Mouse (Mus musculus): ENCODE results near the gene Olfr651. TPM values are rescaled to one million over a fixed set of nuclear protein-coding genes. Genes with fewer than 3 reads are reported as not detected.
"Not testable (repeated sequence)": the region's sequence is repeated elsewhere in the genome, so short reads cannot be mapped to it uniquely, and the experiment has no call there.

The Olfr651 gene
- polyA plus RNA-seq (2016; fragmentation: Nextera tagmentation; extraction: Ambion mirVana) = not detected in 2 replicates

DNA sequence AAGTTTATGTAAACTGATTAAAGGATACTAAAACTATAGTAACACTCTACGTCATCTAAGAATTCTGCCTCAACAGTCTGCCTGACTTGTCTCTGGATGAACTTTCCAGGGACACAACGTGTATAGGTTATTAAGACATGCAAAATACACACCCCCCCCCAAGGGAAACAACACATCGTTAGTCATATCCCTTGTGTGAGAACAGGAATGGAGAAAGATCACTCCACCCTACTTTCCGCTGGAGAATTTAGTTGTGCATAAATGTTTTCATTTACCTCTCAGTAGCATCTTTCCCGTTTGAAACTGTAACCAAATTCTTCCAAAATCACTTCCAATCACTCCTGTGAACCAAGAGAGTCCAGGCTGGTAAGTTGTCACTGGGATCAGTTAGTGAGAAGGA, at the start of gene Olfr651:
TSS of gene Olfr651 (plus strand) at position 301 of the 400 bp plus-strand sequence.
- H3K36me3 ChIP-seq = no peaks in the 10 kb centered on the region
- H3K4me1 ChIP-seq = no peaks in the 10 kb centered on the region
- H3K27ac ChIP-seq = no peak within 1 kb of the TSS
- DNase-seq (ENCODE audit: low spot score) = no peak
- no peak within 1 kb of the TSS for H3K4me3 ChIP-seq
- H3K9me3 ChIP-seq (replicated peaks) = no peaks in the 10 kb centered on the region
- H3K27me3 ChIP-seq (ENCODE audit: low read depth, poor library complexity, severe bottlenecking) = no peaks in the 10 kb centered on the region
- WGBS = 81% methylated on average over 5 of the region's 5 CpGs

DNA sequence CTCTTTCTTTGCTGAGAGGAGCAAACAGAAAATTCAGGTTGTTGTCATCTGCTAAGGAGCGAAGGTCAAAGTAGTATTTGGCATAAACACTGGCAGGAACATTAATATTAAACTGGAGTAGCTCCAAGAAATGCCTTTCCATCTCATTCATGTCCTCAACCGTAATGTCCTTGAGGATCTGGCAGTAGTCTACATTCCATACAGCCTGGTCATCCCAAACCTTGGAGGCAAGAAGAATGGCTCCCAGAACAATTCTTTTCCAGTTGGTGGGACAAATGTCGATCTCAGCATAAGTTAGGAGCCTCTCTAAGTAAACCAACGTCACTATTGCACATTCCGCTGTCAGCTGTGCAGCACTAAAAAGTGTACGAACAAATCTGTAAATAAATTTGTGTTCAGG, 48.7 kb upstream of the Olfr651 start:
- not testable (repeated sequence) for H3K27ac ChIP-seq
- 78% methylated on average over 6 of the region's 6 CpGs for WGBS

GRCm38 (mm10) chr7:104501589-104502371, 48.2 kb upstream of the Olfr651 start:
- H3K27me3 ChIP-seq (ENCODE audit: low read depth, poor library complexity, severe bottlenecking) = peaks cover 10% of the 10 kb centered on the region; the same call in 1 of the 2 replicates
- H3K27ac ChIP-seq = peak overlapping the region; percentile 80
- H3K36me3 ChIP-seq = no peaks in the 10 kb centered on the region
- 2% methylated on average over 59 of the region's 59 CpGs for WGBS
- H3K4me3 ChIP-seq = peak overlapping the region; percentile 58
- peak; percentile 60 for DNase-seq (ENCODE audit: low spot score)
- H3K4me1 ChIP-seq = no peaks in the 10 kb centered on the region
- no peaks in the 10 kb centered on the region for H3K9me3 ChIP-seq (replicated peaks)

More for the DNA sequence above, 48.7 kb upstream of the Olfr651 start:
- not testable (repeated sequence) for DNase-seq (ENCODE audit: low spot score); H3K36me3 ChIP-seq; H3K4me1 ChIP-seq; H3K9me3 ChIP-seq (replicated peaks); H3K4me3 ChIP-seq
- H3K27me3 ChIP-seq (ENCODE audit: low read depth, poor library complexity, severe bottlenecking) = peaks cover 10% of the 10 kb centered on the region; the same call in 1 of the 2 replicates

- H3K4me1 ChIP-seq; DNase-seq (ENCODE audit: low spot score); H3K36me3 ChIP-seq; H3K4me3 ChIP-seq; H3K27ac ChIP-seq; H3K9me3 ChIP-seq (replicated peaks); H3K27me3 ChIP-seq (ENCODE audit: low read depth, poor library complexity, severe bottlenecking): not testable (repeated sequence)
These were observed 42.4 kb upstream of the Olfr651 start, which contains the start of gene Trim30d for GRCm38 (mm10) chr7:104507421-104508065. TSS of gene Trim30d (minus strand) at chr7:104507849.

DNA sequence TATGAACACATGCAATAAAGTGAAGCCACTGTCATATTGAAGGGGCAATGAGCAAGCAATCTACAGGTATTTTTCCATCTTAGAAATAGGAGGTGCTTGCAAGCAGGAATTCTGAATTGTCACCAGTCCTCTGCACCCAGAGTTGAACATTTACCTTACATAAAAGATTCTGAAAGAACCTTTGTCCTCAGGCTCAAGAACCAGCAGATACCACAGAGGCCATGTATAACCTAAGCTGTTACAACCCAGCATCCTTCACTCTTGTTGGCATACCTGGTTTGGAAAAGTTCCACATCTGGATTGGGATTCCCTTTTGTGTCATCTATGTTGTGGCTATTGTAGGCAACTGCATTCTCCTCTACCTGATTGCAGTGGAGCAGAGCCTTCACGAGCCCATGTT, 2.8 kb downstream of the Olfr651 start:
- H3K27me3 ChIP-seq (ENCODE audit: low read depth, poor library complexity, severe bottlenecking) = no peaks in the 10 kb centered on the region
- no peaks in the 10 kb centered on the region for H3K9me3 ChIP-seq (replicated peaks)
- no peaks in the 10 kb centered on the region for H3K36me3 ChIP-seq
- no peaks in the 10 kb centered on the region for H3K4me1 ChIP-seq
- H3K27ac ChIP-seq = no peak overlapping the region
- no peak for DNase-seq (ENCODE audit: low spot score)
- H3K4me3 ChIP-seq = no peak overlapping the region
- 75% methylated on average over 1 of the region's 1 CpGs for WGBS

DNA sequence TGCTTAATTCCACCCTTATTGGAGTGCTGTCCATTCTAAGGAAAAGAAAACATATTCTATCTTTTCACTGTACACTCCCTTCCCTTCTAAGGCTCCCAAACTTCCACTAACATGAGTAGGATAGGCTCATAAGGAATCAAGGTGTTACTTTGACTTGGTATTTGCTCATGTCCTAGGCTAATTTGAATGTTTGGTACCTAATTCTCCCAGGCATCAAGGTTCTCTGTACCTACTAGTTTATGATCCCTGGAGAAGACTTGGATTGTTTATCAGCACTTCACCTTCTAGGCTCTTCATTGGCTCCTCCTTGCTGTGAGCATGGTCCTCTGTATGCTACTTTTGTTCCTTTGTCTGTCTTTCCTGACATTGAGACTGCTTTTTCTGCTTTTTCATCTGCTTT, 10.7 kb downstream of the Olfr651 start, which contains the start of gene Olfr652:
TSS of gene Olfr652 (plus strand) at position 301 of the 400 bp plus-strand sequence.
- Histone ChIP-seq H3K27ac (no peak within 1 kb of the TSS), H3K4me1 (no peaks in the 10 kb centered on the region), H3K9me3 (replicated peaks) (no peaks in the 10 kb centered on the region), H3K4me3 (no peak within 1 kb of the TSS), H3K36me3 (no peaks in the 10 kb centered on the region), H3K27me3 (ENCODE audit: low read depth, poor library complexity, severe bottlenecking) (no peaks in the 10 kb centered on the region)
- no peak for DNase-seq (ENCODE audit: low spot score)

GRCm38 (mm10) chr7:104577014-104577413, 27.1 kb downstream of the Olfr651 start, which contains the start of gene Olfr653:
TSS of gene Olfr653 (plus strand) at chr7:104577314.
- no peaks in the 10 kb centered on the region for H3K36me3 ChIP-seq
- no peaks in the 10 kb centered on the region for H3K9me3 ChIP-seq (replicated peaks)
- DNase-seq (ENCODE audit: low spot score) = no peak
- H3K27me3 ChIP-seq (ENCODE audit: low read depth, poor library complexity, severe bottlenecking) = no peaks in the 10 kb centered on the region
- WGBS = 86% methylated on average over 2 of the region's 2 CpGs
- H3K27ac ChIP-seq = no peak within 1 kb of the TSS
- H3K4me3 ChIP-seq = no peak within 1 kb of the TSS
- no peaks in the 10 kb centered on the region for H3K4me1 ChIP-seq

DNA sequence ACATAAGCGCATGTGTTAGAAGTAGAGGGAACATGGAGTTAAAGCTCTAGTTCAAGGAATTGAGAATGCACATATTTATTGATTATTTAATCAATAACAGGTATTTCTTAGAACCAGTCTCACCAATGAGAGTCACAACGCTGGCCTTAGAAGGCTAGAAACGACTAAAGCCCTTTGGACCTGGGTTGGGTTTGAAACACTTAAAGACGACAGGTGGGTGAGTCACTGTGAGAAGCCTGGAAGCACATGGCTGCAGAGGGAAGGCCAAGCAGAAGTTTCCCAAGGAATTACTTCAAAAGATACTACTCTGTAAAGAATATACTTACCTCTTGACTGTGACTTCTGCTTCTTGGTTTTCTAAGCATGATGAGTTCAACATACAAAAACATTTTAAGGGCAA, 30.9 kb downstream of the Olfr651 start:
- DNase-seq (ENCODE audit: low spot score) = no peak
- Histone ChIP-seq H3K9me3 (replicated peaks) (no peaks in the 10 kb centered on the region), H3K27me3 (ENCODE audit: low read depth, poor library complexity, severe bottlenecking) (no peaks in the 10 kb centered on the region), H3K4me3 (no peak overlapping the region), H3K27ac (no peak overlapping the region), H3K36me3 (no peaks in the 10 kb centered on the region), H3K4me1 (no peaks in the 10 kb centered on the region)
- 92% methylated on average over 4 of the region's 4 CpGs for WGBS

DNA sequence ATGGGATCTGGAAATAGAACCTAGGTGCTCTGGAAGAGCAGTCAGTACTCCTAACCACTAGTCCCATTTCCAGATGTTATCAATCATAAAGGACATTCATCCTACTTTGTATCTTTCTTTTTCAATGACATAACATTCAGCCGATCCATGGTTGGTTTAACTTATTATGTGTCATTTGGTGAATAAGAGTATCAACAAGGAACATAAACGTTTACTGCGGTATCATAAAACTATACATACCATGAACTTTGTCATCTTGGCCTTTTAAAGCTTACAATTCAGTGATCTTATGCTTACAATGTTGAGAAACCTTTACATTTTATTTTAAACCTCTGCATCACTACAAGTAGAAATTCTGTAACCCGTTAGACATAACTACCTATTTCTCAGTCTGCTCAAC, 31.5 kb downstream of the Olfr651 start:
- no peaks in the 10 kb centered on the region for H3K4me1 ChIP-seq
- H3K4me3 ChIP-seq = no peak overlapping the region
- no peak overlapping the region for H3K27ac ChIP-seq
- H3K9me3 ChIP-seq (replicated peaks) = no peaks in the 10 kb centered on the region
- no peak for DNase-seq (ENCODE audit: low spot score)
- H3K27me3 ChIP-seq (ENCODE audit: low read depth, poor library complexity, severe bottlenecking) = no peaks in the 10 kb centered on the region
- 93% methylated on average over 4 of the region's 4 CpGs for WGBS
- no peaks in the 10 kb centered on the region for H3K36me3 ChIP-seq

DNA sequence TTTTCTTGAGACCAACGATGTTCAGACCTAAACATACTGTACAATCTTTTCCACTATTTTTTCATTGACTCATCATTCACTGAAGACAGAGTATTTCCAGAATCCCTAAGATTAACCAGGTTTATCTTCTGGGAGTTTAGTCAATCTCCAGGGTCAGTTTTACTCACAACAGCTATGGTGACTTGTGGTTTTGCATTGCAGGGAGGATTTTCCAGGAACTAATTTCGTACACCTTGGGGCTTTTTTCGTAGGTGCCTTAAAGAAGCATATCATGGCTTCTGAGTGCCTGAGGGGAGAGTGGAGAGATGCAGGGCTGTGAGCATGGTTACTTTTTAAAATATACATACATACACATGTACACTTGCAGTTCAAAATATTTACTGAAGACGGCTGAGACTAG, 36.8 kb downstream of the Olfr651 start, which contains the start of gene Olfr654:
TSS of gene Olfr654 (plus strand) at position 301 of the 400 bp plus-strand sequence.
- H3K27me3 ChIP-seq (ENCODE audit: low read depth, poor library complexity, severe bottlenecking) = no peaks in the 10 kb centered on the region
- H3K9me3 ChIP-seq (replicated peaks) = no peaks in the 10 kb centered on the region
- DNase-seq (ENCODE audit: low spot score) = no peak
- no peaks in the 10 kb centered on the region for H3K36me3 ChIP-seq
- H3K4me3 ChIP-seq = no peak within 1 kb of the TSS
- no peaks in the 10 kb centered on the region for H3K4me1 ChIP-seq
- 91% methylated on average over 4 of the region's 4 CpGs for WGBS
- H3K27ac ChIP-seq = no peak within 1 kb of the TSS

- no peaks in the 10 kb centered on the region for H3K36me3 ChIP-seq
- H3K4me3 ChIP-seq = no peak overlapping the region
- no peaks in the 10 kb centered on the region for H3K9me3 ChIP-seq (replicated peaks)
- H3K4me1 ChIP-seq = no peaks in the 10 kb centered on the region
- no peak for DNase-seq (ENCODE audit: low spot score)
- no peaks in the 10 kb centered on the region for H3K27me3 ChIP-seq (ENCODE audit: low read depth, poor library complexity, severe bottlenecking)
- WGBS = 88% methylated on average over 5 of the region's 5 CpGs
- H3K27ac ChIP-seq = no peak overlapping the region
These were observed 38.3 kb downstream of the Olfr651 start for GRCm38 (mm10) chr7:104588274-104588673.

DNA sequence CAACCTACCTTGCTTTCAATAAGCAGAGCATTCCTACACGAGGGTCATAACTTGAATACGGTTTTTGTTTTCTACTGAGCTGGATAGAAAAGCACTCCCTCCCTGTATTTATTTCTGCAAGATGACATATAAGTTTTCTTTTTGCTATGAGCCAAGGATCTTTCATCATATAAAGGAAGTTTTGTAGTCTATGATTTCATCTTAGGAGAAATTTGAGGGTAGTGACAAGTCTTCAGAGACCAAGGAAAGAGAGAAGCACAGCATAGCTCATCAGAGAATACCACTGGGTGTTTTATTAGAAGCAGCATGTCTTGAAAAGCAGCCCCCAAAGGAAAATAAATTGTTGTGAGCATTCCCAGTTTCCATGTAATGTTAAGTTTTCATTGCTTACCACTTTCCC, 51.7 kb downstream of the Olfr651 start, which contains the start of gene Olfr655:
TSS of gene Olfr655 (minus strand) at position 101 of the 400 bp plus-strand sequence.
- Histone ChIP-seq H3K36me3 (no peaks in the 10 kb centered on the region), H3K4me3 (no peak within 1 kb of the TSS), H3K27me3 (ENCODE audit: low read depth, poor library complexity, severe bottlenecking) (no peaks in the 10 kb centered on the region), H3K4me1 (no peaks in the 10 kb centered on the region), H3K27ac (no peak within 1 kb of the TSS), H3K9me3 (replicated peaks) (no peaks in the 10 kb centered on the region)
- 90% methylated on average over 2 of the region's 2 CpGs for WGBS
- no peak for DNase-seq (ENCODE audit: low spot score)

DNA sequence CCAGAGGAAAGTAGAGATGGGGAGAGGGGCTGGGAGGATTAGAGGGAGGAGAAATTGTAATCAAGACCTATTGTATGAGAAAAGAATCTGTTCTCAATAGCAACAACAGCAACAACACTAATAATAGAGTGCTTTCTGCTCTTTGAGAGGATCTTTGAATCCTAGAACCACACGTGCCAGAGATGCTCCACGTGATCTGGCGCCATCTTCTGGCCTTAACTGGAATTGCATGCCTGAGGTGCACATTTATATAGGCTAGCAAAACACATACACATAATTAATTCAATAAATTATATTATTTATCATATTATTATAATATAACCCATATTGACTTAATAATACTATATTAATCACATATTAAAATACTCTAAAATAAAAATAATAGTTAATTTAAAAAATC, 53.2 kb downstream of the Olfr651 start:
- WGBS = 5% methylated on average over 3 of the region's 3 CpGs

More for the DNA sequence above, 53.2 kb downstream of the Olfr651 start:
- Histone ChIP-seq H3K4me3 (no peak overlapping the region), H3K27ac (no peak overlapping the region), H3K4me1 (no peaks in the 10 kb centered on the region), H3K27me3 (ENCODE audit: low read depth, poor library complexity, severe bottlenecking) (no peaks in the 10 kb centered on the region), H3K9me3 (replicated peaks) (no peaks in the 10 kb centered on the region), H3K36me3 (no peaks in the 10 kb centered on the region)
- peak; percentile 55 for DNase-seq (ENCODE audit: low spot score)

Data from limb, embryonic 10.5 days (tissue).